Mouse (Mus musculus) lung, postnatal 0 days (tissue): ENCODE data around the gene Crybg3.

ENCODE experiments used
- CTCF ChIP-seq: IDR thresholded peaks from 2 replicates; pipeline ENCODE4 v1.5.1; 2016; ENCODE audit warnings: antibody characterized with exemption, mild to moderate bottlenecking
- EP300 ChIP-seq: IDR thresholded peaks from 2 replicates; pipeline ENCODE4 v1.6.1; 2016; ENCODE audit warnings: antibody characterized with exemption, mild to moderate bottlenecking, control low read depth

GRCm38 (mm10) chr16:59569837-59570236 lies 30.9 kb downstream of the Crybg3 start:
- no peak for TF ChIP-seq CTCF
- no peak for TF ChIP-seq EP300
